Mouse (Mus musculus) intestine, postnatal 0 days (tissue): ENCODE results near the gene Lgals1. TPM values are rescaled to one million over a fixed set of nuclear protein-coding genes. Genes with fewer than 3 reads are reported as not detected.
A peak's percentile ranks its signal among the peaks of the same experiment; 100 is the strongest.

Experiments used
- ATAC-seq: fragments of 200-750 bp; cut with Nextera tagmentation; 2 replicates; pipeline ENCODE4 v1.8.0; 2017; ENCODE audit warnings: mild to moderate bottlenecking, moderate TSS enrichment, moderate library complexity
- H3K27ac ChIP-seq: fragments of 300-500 bp; sonication (generic); 2 replicates; pipeline ENCODE4 v1.5.1; 2014; ENCODE audit warnings: mild to moderate bottlenecking, low read depth, low read length, moderate library complexity
- H3K27me3 ChIP-seq: fragments of 300-500 bp; sonication (generic); replicated peaks from 2 replicates; pipeline ENCODE4 v1.6.1; 2014; ENCODE audit warnings: low read length, mixed read lengths; ENCODE audit not compliant: control insufficient read depth, insufficient read depth
- H3K36me3 ChIP-seq: fragments of 300-500 bp; sonication (generic); 2 replicates; pipeline ENCODE4 v1.6.1; 2014; ENCODE audit warnings: mild to moderate bottlenecking, moderate library complexity; ENCODE audit not compliant: control insufficient read depth, insufficient read depth
- H3K4me1 ChIP-seq: fragments of 300-500 bp; sonication (generic); replicated peaks from 2 replicates; pipeline ENCODE4 v1.6.1; 2014; ENCODE audit warnings: antibody characterized with exemption, low read length, mixed read lengths; ENCODE audit not compliant: control insufficient read depth, insufficient read depth
- H3K4me2 ChIP-seq: fragments of 300-500 bp; sonication (generic); replicated peaks from 2 replicates; pipeline ENCODE4 v1.6.1; 2014; ENCODE audit warnings: low read depth, mild to moderate bottlenecking, moderate library complexity
- H3K4me3 ChIP-seq: fragments of 300-500 bp; sonication (generic); 2 replicates; pipeline ENCODE4 v1.5.1; 2014; ENCODE audit warnings: low read depth, low read length
- H3K9ac ChIP-seq: fragments of 300-500 bp; sonication (generic); 2 replicates; pipeline ENCODE4 v1.6.1; 2014; ENCODE audit warnings: mild to moderate bottlenecking, low read depth, low read length
- H3K9me3 ChIP-seq: fragments of 300-500 bp; sonication (generic); 2 replicates; pipeline ENCODE4 v1.6.1; 2016; ENCODE audit warnings: mixed run types; ENCODE audit not compliant: control insufficient read depth
- CTCF ChIP-seq: sonication (generic); IDR thresholded peaks from 2 replicates; pipeline ENCODE4 v1.5.1; 2016; ENCODE audit warnings: low read depth, mild to moderate bottlenecking, control low read depth, antibody characterized with exemption, moderate library complexity
- whole genome bisulfite sequencing: fragments of 180-500 bp; shearing (Covaris S2); extraction: QIAGEN DNeasy Blood & Tissue Kit; methylation state at CpG from one replicate; pipeline ENCODE4 v1.1.7; 2014; 5-methylcytosine and 5-hydroxymethylcytosine counted together
- polyA plus RNA-seq: library from polyadenylated mRNA; unstranded; fragments of >200 nt; fragmentation: Nextera tagmentation; extraction: Ambion mirVana; gene quantifications from 2 replicates; pipeline ENCODE4 v1.2.1, GENCODE M21; 2015

Gene Lgals1
- polyA plus RNA-seq, 1 experiment from 2014 or later: 759 TPM

DNA sequence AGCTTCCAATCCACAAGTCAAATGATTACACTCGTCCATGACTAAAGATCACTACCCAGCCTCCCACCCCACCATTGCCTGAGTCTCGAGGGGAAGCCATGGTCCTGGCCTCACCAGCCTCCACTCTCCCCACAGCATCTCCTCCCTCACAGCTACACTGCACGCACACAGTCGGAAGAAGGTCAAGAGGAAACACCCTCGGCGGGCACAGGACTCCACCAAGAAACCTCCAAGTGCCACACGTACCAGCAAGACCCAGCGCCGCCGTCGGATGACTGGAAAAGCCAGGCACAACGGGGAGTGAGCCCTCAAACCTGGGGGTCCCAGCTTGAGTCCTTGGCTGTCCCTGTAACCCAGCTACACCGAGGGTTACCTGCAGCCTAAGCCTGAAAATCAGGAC lies 13.8 kb downstream of the Lgals1 start:
- Histone ChIP-seq H3K9ac (no peak overlapping the region), H3K4me2 (no peak overlapping the region), H3K27me3 (no peaks in the 10 kb centered on the region), H3K4me3 (no peak overlapping the region), H3K9me3 (no peaks in the 10 kb centered on the region), H3K36me3 (peaks cover 40% of the 10 kb centered on the region), H3K4me1 (no peaks in the 10 kb centered on the region), H3K27ac (no peak overlapping the region)
- no peak for ATAC-seq
- WGBS: 92% methylated on average over 13 of the region's 13 CpGs
- TF ChIP-seq CTCF: no peak

DNA sequence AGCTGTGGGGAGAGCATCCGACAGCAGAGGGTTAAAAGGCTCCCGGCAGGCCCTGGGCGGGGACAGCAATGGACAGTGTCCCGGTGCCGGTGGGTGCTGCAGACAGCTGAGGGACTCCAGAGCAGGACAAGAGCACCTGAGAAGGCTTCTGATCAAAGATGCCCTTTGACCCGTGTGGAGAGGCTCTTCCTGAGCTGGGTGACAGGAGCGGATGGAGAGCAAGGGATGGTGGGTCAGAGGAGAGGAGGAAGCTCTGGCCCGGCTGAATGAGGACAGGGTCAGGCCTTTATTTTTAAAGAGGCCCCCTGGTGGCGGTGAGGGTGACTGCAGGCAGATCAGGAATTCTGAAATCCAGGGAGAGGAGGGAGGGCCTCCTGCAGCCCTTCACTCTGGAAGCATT lies 16.1 kb downstream of the Lgals1 start:
- ATAC-seq: peak; percentile 37
- peak; percentile 82 for TF ChIP-seq CTCF
- Histone ChIP-seq H3K9ac (no peak overlapping the region), H3K9me3 (no peaks in the 10 kb centered on the region), H3K4me1 (no peaks in the 10 kb centered on the region), H3K36me3 (peaks cover 33% of the 10 kb centered on the region), H3K4me3 (peak overlapping the region; percentile 27), H3K4me2 (peak overlapping the region; percentile 63), H3K27ac (no peak overlapping the region), H3K27me3 (no peaks in the 10 kb centered on the region; the same call in 1 of the 2 replicates)
- whole genome bisulfite sequencing: 2% methylated on average over 9 of the region's 9 CpGs

DNA sequence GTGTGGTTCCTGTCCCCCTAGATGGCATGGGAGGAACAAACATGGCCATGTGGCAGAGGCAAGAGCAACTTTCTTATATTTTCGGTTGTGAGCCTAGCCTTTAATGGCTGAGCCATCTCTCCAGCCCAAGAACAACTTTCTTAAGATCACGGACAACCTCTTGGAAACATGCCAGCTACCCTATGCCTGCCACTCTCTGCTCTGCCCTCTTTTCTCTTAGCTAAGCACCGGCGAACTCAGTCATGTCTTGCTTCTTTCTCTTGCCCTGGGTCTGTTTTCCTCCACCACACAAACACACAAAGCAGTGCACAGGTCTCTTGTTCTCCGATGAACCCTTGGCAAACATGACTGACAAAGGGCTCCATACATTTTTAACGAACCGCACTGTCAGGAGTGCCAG lies 19.7 kb downstream of the Lgals1 start:
- WGBS: 83% methylated on average over 7 of the region's 7 CpGs
- no peak for TF ChIP-seq CTCF

DNA sequence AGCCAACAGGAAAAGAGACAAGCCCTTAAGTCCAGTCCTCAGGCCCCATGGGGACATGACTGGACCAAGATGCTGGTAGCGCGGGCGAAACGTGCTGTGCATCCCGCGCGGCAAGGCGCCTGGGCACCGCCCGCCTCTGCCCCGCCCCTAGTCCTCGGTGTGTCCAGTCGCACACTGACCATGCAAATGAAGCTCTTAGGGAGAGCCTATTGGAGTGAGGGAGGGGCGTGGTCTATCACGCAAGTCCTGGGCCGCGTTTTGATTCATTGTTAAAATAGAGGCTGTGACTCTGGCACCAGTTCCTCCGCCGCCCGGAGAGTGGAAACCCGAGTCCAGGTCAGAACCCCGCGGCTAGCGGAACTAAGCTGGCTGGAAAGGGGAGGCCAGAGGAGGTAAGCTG lies 21.1 kb downstream of the Lgals1 start, which contains the start of gene Triobp:
Gene Triobp (plus strand): TSS at position 68 of the 400 bp plus-strand sequence.
- H3K27ac ChIP-seq: no peak within 1 kb of the TSS
- TF ChIP-seq CTCF: no peak
- no peaks in the 10 kb centered on the region for H3K4me1 ChIP-seq
- peak; percentile 90 for ATAC-seq
- H3K36me3 ChIP-seq: no peaks in the 10 kb centered on the region
- peak within 1 kb of the TSS; percentile 23 for H3K4me3 ChIP-seq
- peak within 1 kb of the TSS; percentile 68 for H3K4me2 ChIP-seq
- peaks cover 5% of the 10 kb centered on the region; the same call in 1 of the 2 replicates for H3K27me3 ChIP-seq
- WGBS: under 1% methylated on average over 24 of the region's 24 CpGs
- no peaks in the 10 kb centered on the region for H3K9me3 ChIP-seq
- H3K9ac ChIP-seq: peak within 1 kb of the TSS; percentile 31; the same call in 1 of the 2 replicates

More for the DNA sequence above, 19.7 kb downstream of the Lgals1 start:
- Histone ChIP-seq H3K36me3 (no peaks in the 10 kb centered on the region), H3K4me3 (no peak overlapping the region), H3K9ac (no peak overlapping the region), H3K4me2 (no peak overlapping the region), H3K27me3 (peaks cover 5% of the 10 kb centered on the region; the same call in 1 of the 2 replicates), H3K4me1 (no peaks in the 10 kb centered on the region), H3K27ac (no peak overlapping the region), H3K9me3 (no peaks in the 10 kb centered on the region)
- no peak for ATAC-seq

DNA sequence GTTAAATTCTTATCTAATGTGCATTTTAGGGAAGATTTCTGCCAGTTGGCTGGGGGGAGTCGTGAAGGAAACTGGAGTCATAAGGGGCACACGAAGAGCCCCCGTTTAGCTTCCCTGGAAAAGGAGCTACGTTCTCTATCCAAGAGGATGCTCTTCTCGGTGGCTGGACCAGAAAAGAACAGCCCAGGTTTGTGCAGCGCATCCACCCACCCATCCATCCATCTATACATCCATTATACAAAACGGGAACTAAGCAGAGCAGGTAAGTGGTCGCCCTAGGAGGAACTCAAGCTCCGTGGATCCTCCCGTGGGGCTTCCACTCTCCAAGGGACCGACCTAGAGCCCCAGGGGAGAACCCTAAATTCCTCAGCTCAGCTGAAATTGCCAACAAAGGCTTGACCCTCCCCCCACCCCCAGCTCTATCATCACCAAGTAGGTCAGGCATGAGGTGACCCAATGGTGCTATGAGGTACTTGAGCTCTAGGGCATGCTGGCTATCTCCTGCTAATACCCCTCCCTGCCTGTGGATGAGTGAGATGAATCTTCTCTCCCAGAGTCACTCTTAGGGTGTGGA lies 21.7 kb downstream of the Lgals1 start:
- H3K4me2 ChIP-seq: peak overlapping the region; percentile 68
- no peaks in the 10 kb centered on the region for H3K9me3 ChIP-seq
- no peak for ATAC-seq
- TF ChIP-seq CTCF: no peak
- peaks cover 5% of the 10 kb centered on the region; the same call in 1 of the 2 replicates for H3K27me3 ChIP-seq
- H3K27ac ChIP-seq: no peak overlapping the region
- H3K9ac ChIP-seq: peak overlapping the region; percentile 31; the same call in 1 of the 2 replicates
- peak overlapping the region; percentile 23 for H3K4me3 ChIP-seq
- H3K4me1 ChIP-seq: no peaks in the 10 kb centered on the region
- 9% methylated on average over 11 of the region's 11 CpGs for WGBS
- no peaks in the 10 kb centered on the region for H3K36me3 ChIP-seq

DNA sequence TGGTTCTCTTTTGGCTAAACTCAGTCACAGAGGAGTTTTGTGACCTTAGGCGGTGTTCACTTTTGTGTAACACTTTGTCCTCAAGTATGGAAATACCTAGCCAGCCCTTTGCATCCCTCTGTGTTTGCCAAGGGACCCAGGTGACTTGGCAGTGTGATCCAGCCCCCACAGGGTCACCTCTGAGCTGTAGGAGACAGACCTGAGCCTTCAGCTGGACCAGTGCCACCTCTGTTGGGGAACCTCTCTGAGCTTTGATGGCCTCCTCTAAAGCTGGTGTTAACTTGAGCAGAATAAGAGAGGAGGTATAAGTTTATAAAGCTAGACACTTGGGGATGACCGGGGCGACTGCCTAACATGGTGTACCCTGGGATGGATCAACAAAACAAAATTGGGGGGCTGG lies 22.4 kb downstream of the Lgals1 start:
- Histone ChIP-seq H3K36me3 (no peaks in the 10 kb centered on the region), H3K4me3 (no peak overlapping the region), H3K9ac (no peak overlapping the region), H3K27me3 (peaks cover 5% of the 10 kb centered on the region; the same call in 1 of the 2 replicates), H3K4me2 (no peak overlapping the region), H3K4me1 (no peaks in the 10 kb centered on the region), H3K27ac (no peak overlapping the region), H3K9me3 (no peaks in the 10 kb centered on the region)
- no peak for TF ChIP-seq CTCF
- 96% methylated on average over 3 of the region's 3 CpGs for WGBS
- no peak for ATAC-seq

DNA sequence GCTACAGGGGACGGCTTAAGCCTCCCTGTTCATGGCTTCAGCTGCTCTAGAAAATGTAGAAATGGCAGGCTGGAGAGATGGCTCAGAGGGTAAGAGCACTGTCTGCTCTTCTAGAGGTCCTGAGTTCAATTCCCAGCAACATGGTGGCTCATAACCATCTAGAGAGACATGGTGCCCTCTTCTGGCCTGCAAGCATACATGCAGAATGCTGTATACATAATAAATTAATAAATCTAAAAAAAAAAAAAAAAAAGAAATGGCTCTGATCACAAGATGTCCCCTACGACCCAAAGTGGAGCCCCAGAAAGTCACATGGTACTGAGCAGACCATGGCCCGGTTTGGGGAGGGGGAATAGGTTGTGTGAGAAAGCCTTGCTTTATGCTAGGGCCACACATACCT lies 29.1 kb downstream of the Lgals1 start:
- Histone ChIP-seq H3K9me3 (no peaks in the 10 kb centered on the region), H3K9ac (no peak overlapping the region), H3K4me3 (no peak overlapping the region), H3K27ac (no peak overlapping the region), H3K4me1 (no peaks in the 10 kb centered on the region), H3K27me3 (no peaks in the 10 kb centered on the region), H3K36me3 (no peaks in the 10 kb centered on the region), H3K4me2 (no peak overlapping the region)
- no peak for ATAC-seq
- TF ChIP-seq CTCF: peak; percentile 12; the same call in 1 of the 2 replicates
- WGBS: 78% methylated on average over 3 of the region's 3 CpGs
